Mouse (Mus musculus): Measurements from ENCODE around the gene Ptprcap.
A peak's percentile ranks its signal among the peaks of the same experiment; 100 is the strongest.
"Not testable (repeated sequence)": the region's sequence is repeated elsewhere in the genome, so short reads cannot be mapped to it uniquely, and the experiment has no call there.

Gene Ptprcap

DNA sequence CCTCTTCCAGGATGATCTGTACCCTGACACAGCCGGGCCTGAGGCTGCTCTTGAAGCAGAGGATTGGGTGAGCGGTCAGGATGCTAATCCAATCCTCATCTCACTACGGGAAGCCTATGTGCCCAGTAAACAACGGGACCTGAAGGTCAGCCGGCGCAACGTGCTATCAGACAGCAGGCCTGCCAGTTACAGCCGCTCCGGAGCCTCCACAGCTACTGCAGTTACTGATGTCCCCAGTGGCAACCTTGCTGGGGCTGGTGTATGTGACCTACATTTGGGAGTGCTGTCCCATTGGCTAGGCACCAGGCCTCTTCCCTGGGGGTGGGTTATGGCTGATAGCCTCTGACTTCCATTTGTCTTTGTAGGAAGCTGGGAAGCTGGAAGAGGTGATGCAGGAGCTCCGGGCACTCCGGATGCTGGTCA, at the start of gene Ptprcap:
Ptprcap (plus strand) TSS at position 373 of the 423 bp plus-strand sequence.
- DNase-seq: no peak

DNA sequence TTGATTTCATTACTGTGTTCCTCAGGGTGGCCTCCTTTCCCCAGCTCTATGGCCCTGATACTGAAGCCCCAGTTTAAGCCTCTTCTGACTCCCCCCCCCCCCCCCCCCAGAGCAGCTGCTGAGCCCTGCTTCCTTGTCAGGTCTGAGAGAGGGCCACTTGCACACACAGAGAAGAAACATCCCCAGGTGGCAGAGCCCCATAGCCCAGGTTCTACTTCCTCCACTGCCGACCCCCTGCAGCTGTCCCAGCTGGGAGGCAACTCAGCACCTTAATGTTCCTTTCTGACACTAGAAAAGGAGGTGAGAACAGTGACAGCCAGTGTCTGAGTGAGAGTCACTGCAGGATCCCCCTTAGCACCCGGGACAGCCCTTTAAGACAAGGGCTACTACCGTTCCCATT, 49.6 kb upstream of the Ptprcap start:
- DNase-seq: no peak

DNA sequence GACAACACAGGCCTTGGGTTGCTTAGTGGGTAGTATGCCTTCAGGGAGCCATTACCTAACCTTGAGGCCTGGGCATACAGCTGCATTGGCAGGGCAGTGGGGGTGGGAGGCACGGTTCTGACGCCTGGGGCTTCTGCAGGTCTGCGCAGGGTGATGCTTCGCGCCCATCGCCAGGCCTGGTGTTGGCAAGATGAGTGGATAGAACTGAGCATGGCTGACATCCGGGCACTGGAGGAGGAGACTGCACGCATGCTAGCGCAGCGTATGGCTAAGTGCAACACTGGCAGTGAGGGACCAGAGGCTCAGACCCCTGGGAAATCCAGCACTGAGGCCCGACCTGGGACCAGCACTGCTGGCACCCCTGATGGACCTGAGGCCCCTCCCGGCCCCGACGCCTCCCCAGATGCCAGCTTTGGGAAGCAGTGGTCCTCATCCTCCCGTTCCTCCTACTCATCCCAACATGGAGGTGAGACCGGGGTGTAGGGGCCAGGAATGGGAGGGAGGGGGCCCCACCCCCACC, 48.7 kb upstream of the Ptprcap start:
- no peak for DNase-seq

DNA sequence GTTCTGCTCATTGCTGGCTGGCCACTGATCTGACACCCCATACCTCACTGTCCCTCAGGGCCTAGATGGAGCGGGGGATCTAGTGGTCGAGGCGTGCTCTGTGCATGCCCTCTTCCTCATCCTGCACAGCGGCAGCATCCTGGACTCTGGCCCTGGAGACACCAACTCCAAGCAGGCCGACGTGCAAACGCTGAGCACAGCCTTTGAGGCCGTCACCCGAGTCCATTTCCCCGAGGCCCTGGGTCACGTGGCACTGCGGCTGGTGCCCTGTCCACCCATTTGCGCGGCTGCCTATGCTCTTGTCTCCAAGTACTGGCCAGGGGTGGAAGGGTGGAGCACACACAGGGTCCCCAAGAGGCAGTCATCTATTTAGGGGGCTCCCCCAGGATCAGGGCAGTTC, 46.8 kb upstream of the Ptprcap start:
- DNase-seq: no peak

DNA sequence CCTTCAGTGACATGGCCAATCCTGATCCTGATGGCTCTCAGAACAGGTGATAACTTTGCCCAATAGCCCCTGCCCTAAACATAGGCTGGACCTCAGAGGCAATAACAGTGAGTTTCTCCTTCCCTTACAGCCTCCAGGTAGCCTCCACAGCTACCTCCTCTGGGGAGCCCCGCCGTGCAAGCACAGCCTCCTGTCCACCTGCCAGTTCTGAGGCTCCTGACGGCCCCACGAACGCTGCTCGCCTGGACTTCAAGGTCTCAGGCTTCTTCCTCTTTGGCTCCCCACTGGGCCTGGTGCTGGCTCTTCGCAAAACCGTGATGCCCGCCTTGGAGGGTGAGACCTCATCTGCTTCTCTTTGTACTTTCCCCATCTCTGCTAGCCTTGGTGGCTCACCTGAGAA, 44.9 kb upstream of the Ptprcap start:
- DNase-seq: no peak

DNA sequence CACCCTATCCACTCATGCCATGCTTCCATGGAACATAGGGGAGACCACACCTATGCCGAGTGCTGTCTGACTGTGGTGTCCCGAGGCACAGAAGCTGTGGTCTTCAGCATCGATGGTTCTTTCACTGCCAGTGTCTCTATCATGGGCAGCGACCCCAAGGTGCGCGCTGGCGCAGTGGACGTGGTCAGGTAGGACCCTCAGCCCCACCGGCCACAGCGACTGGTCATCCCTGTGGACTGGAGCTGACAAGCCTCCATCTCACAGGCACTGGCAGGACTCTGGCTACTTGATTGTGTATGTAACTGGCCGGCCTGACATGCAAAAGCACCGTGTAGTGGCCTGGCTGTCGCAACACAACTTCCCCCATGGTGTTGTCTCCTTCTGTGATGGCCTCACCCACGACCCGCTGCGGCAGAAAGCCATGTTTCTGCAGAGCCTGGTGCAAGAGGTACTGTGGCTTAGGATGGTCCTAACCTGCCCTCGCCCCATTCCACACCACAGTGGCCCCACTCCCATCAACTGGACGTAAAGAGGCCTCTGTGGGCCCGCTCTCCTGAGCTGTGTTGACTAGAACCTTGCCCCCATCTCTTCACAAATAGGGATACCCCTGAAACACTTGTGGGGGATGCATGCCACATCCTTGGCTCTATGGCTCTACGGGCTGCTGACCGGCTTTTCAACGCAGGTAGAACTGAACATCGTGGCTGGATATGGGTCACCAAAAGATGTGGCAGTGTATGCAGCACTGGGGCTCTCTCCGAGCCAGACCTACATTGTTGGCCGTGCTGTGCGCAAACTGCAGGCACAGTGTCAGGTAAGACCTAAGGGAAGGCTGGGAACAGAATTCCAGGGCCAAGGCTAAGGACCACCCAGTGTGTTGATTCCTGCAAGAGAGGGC, 41.1 kb upstream of the Ptprcap start:
- no peak for DNase-seq

DNA sequence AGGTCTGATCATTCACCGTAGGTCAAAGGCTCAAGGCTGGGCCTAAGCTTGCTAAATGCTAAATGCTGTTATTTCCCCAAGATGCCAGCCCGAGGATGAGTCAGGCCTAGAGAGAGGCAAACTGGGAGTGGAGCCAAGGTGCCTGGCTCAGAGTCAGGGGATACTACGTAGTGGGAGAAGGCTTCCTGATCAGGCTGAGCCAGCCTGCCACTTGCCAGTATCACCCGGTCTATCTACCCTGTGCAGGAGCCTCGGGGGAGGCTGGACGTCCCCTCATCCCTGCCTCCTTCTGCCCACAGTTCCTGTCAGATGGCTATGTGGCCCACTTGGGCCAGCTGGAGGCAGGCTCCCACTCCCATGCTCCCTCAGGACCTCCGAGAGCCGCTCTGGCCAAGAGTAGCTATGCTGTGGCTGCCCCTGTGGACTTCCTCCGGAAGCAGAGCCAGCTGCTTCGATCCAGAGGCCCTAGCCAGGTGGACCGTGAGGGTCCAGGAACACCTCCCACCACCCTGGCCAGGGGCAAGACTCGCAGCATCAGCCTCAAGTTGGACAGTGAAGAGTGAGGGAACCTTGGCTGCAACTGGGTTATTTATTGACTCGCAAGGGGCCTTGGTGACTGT, 40.1 kb upstream of the Ptprcap start:
- DNase-seq: no peak

DNA sequence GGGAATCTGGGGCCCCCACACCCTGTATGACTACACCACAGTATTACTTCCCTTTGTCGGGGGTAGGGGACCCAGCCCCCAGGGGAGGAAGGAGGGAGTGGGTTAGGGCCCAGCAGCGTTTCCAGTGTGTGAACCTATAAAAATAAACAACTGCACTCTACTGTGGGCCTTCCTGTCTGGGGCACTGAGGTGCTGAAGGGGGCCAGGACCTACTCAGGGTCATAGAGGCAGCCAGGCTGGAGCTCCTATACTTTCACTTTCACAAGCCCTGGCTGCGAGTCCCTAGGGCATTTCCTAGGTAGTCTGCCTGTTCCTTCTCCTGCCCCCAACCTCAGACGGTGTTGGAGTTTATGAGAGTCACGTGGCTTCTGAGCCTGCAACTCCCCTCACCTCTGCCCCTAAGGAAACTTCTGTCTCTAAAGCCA, 39.6 kb upstream of the Ptprcap start:
- no peak for DNase-seq

DNA sequence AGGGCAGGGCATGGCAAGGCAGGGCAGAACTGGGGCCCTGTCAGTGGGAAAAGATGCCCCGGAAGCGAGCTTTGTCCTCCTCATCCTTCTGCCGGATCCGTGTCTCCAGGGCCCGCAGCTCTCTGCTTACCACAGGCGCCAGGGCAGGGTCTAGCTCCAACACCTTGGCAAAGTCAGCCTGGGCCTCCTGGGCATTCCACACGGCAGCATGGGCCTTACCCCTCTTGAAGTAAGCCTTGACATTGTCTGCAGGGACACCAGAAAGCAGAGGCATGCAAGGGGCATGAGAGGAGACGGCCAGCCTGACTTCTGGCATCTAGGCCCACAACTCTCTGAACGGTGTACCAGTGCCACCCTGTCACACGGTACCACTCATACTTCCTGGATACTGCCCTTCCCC, 38.9 kb upstream of the Ptprcap start:
- DNase-seq: no peak

DNA sequence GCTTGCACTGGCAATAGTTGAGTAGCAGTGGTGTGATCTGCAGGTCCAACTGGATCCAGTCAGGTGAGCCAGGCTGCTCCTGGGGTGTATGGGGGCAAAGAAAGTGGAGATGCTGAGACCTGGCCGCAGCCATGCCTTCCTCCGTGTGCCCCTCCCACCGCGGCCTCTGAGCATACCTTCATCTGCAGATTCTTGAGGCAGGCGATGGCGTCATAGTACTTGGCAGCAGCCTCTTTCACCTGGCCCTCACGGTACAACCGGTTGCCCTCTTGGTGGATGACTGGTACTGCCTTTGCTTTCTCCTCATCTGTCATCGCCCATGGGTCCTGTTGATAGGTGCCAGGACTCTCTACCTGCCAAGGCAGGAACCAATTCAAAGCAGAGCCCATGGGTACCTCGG, 38.3 kb upstream of the Ptprcap start:
- no peak for DNase-seq

DNA sequence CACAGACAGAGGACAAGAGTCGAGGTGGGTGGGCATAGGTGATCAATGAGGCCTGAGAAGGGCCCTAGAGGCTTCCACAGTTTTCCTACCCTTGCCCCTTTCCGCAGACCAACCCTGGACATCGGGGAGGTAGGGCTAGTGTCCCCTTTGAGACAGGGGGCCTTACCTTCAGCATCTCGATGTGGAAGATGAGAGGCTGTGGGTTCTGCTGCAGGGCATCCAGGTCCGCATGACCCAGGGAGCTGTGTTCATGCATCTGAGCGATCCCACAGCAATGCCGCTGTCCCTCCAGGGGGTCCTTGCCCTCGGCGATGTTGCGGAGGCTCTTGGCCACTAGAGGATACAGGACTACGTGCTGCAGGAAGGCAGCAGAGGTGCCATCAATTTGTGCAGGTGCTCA, 37.6 kb upstream of the Ptprcap start:
- DNase-seq: no peak

DNA sequence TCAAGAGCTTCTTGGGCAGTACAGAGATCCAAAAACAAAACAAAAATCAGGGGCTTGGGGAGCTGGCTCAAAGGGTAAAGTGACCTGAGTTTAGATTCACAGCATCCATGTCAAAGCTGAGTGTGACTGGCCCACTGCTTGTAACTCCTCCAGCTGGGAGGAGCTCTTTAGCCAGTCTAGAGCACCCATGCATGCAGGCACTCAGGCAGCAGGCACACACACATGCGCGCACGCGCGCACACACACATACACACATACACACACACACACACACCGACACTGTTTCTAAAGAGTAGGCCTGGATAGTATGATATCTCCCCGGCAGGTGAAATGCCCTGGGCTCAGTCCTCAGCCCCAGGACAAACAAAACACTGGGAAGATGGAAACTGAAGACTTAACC, 36.4 kb upstream of the Ptprcap start:
- no peak for DNase-seq

DNA sequence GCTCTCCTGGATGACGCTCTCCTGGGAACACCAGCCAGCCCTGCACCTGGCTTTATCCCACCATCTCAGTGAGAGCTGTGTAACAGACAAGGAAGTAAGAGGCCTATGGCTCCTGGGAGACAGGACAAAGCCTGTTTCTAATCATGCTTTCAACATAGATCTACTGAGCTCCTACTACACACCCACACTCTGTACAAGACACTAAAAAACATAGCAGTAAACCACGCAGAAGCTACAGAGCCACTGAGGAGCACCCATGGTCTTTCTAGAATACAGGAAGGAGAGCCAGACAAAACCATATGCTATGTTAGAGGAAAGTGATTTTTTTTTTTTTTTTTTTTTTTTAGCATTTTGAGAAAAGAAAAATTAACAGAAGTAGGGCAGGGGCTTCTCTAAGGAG, 35.1 kb upstream of the Ptprcap start:
- DNase-seq: no peak

DNA sequence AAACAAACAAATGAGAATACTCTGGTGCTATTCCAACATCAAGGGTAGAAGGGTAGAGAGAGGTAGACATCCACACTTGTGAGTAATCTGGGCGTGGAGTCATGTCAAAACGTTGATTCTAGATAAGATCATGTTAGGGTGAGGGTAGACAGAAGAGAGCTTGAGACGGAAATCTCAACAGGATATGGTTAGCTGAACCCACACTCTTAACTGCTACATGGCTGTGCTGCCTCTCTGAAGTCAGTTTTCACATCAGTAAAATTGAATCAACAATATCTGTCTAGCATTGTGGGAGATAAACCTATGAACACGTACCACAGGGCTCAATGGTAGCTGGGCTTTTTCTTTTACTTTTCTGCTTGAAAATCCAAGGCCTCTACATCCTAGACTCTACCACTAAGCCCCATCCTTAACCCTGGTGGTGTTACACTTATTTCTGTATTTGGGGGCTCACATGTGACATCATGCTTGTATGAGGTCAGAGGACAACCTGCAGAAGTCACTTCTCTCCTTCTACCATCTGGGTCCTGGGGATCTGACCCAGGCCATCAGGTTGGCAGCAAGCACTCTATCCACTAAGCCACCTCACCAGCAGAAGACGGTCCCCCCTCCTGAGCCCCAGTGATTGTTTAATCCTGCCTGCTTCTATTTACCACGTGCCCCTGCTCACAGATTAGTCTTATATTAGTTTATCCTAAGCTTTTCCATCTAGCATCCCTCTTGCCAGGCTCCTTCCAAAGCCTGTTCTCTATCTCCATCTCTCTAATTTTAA, 33.5 kb upstream of the Ptprcap start:
- DNase-seq: peak in 1 of 2 experiments; percentile 47

DNA sequence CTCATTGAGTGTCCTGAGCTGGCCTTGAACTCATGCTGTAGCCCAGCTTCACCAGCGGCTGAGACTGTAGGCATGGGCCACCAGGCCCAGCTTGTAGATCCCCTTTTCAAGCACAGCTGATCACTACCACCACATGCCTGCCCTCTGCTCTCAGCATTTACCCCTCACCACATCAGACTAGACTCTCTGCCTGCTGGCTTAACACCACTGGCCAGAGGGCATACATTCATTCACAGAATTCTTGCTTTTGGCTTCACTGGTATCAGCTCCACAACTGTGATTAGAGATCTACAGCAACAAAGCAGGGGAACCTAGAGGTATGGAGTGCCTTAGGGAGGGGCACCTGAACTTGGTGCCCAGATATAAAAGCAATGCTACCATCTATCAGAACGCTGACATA, 32.9 kb upstream of the Ptprcap start:
- DNase-seq: no peak

DNA sequence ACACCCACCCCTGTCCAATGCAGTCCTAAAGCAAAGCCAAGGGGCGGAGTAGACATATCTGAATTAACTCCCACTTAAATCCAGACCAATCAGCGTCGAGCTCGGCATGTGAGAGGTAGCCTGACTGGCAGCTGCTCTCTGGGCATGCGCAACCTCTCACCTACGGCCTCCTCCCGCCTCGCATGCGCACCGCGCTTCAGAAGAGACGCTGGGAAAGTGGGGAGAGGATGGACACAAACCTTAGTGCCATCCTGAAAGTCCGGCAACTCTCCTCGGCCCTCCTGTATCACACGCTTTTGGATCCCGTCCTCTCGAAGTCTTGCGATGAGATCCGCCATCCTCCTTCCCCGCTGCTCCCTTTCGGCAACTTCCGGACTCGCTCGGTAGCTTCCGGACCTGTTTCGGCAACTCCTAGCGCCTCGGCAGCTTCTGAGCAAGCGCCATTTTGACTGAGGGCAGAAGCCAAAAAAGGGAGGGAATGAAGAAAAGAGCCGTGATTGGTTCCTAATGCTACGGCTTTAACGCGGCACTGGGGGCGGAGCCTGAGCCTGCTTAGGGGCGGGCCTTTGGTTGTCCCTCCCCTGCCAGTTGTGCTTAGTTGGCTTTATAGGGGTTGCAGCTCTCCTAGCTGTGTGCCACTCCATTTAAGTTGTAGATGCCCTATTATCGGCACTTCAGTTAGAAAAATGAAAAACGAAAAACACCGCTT, 32.2 kb upstream of the Ptprcap start:
- DNase-seq: peak; percentile 97 to 99

DNA sequence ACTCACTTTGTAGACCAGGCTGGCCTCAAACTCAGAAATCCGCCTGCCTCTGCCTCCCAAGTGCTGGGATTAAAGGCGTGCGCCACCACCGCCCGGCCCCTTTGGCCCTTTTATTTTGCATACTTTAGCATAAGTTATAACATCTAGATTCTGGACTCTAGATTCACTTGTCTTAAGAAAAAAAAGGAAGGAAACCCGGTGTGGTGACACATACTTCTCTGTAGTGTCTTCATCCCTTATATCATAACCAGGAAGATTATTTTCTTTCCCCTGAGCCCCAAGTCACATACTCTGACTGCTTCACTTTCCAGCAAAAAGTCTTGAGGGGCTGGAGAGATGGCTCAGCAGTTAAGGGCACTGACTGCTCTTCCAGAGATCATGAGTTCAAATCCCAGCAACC, 31.5 kb upstream of the Ptprcap start:
- DNase-seq: not testable (repeated sequence)

DNA sequence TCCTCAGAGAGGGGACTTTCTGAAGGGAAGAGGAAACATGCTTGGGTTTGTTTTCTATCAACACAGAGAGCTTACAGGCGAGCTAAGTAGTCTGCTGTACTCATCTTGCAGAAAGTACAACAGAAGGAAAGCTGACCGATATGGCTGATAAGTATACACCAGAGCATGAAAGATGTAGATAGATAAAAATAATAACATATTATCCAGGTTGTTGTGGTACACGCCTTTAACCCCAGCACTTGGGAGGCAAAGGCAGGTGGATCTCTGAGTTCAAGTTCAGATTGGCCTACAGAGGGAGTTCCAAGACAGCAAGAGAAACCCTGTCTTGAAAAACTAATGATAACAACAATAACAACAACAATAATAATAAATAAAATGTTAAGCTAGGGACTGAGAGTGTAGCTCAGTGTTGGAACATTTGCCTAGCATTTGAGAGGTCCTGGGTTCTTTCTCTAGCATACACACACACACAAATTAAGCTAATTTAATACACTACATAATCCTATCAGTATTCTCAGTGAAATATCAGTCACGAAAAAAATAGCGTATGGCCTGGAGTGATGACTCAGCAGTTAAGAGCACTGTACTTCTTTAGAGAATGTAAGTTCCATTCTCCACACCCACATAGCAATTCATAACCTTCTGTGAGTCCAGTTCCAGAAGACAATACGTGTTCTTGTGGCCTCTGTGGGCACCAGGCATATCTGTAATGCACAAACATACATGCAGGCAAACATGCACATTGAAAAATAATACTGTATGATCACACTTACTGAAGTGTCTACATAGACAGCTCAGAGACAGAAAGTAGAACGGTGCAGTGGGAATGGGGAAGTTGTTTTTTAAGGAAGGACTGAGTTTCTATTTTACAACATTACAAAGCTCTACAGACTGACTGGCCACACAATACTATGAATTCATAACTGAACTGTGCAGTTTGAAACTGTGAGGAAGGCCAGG, 30.7 kb upstream of the Ptprcap start:
- no peak for DNase-seq

DNA sequence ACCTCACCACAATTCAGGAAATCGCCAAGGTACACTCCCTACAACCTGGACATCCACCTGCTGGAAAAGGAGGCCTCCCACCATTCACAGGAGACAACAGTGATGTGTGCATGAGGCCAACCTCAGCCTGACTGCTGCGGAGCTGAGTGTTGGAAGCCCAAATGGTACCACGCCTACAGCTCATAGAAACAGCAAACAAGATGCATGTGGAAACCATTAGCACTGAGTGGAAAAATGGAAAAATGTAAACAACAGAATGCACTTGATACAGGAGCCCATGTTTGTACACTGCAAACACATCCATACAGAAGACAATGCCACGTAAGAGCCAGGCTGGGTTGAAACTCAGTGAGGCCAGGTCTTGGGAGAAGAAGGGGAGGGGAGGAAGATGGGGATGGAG, 29.0 kb upstream of the Ptprcap start:
- no peak for DNase-seq

DNA sequence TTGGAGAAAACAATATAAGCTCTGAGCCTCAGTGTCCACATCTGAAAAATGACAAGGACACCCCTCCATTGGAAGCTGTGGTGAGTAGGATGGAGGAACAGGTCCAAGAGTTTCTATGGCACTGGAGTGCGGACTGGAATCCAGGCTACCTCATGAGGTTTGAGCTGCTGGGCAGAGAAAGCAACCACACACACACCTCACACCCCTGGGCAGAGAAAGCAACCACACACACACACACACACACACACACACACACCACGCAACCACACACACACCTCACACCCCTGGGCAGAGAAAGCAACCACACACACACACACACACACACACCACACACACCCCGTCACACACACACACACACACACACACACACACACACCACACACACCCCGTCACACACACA, 28.1 kb upstream of the Ptprcap start:
- not testable (repeated sequence) for DNase-seq

All from thymus, adult 18-20 months (tissue).